ENCODE assay signal across 8 mouse cellular contexts in the genomic region with DNA sequence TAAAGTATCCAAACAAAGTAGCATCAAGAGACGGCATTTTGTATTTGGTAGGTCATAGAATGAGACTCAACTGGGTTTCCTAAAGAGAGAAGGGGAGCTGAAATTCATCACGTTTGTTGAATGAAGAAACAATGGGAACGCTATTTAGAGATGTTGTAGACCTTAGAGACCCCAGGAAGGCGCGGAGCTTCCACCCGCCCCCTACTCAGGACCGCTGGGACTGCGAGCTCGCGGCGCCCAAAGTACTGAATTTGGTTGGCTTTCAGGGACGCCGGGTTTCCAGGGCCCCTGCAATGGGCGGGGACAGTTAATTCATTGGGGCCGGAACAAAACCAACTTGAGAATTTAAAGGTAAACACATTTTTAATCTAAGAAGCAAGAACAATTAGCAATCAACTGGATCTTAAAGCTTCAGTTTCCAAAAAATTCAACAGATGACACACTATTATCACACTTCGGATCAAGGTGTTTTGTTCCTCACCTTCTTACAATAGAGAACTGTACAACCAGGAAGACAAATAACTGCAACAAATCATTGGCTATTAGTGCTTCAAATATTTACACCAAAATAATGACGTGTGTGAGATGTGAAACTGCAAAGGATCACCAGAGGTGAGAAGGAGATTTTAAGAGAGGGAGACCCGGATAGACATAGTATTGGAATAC. TPM values are rescaled to one million over a fixed set of nuclear protein-coding genes. Genes with fewer than 3 reads are reported as not detected.
DNase-seq lines count a peak whose midpoint lies in the region; ATAC-seq and TF ChIP-seq lines count a peak whose summit lies in the region.

A gene (minus strand): TSS at position 236 of the 666 bp plus-strand sequence.

- WGBS in forebrain, embryonic 10.5 days: 2% methylated on average over 18 of the region's 18 CpGs
- 2% methylated on average over 18 of the region's 18 CpGs for WGBS in heart, embryonic 14.5 days
- WGBS in liver, embryonic 15.5 days (ENCODE audit: insufficient replicate concordance): 1% methylated on average over 18 of the region's 18 CpGs
- WGBS in neural tube, embryonic 12.5 days: 2% methylated on average over 18 of the region's 18 CpGs

- no peaks in the 10 kb centered on the region for H3K9me3 ChIP-seq in E14TG2a.4 (ENCODE audit: low read length)
- no peaks in the 10 kb centered on the region for H3K9me3 ChIP-seq in forebrain, embryonic 10.5 days
- no peaks in the 10 kb centered on the region for H3K9me3 ChIP-seq in heart, embryonic 14.5 days (ENCODE audit: control insufficient read depth, low read length)
- H3K9me3 ChIP-seq in liver, embryonic 15.5 days (replicated peaks): no peaks in the 10 kb centered on the region
- H3K9me3 ChIP-seq in neural tube, embryonic 12.5 days: no peaks in the 10 kb centered on the region

- peak within 1 kb of the TSS; percentile 85 for H3K9ac ChIP-seq in heart, embryonic 14.5 days (ENCODE audit: low read length)
- peak within 1 kb of the TSS; percentile 86 for H3K9ac ChIP-seq in liver, embryonic 15.5 days
- H3K9ac ChIP-seq in neural tube, embryonic 12.5 days: peak within 1 kb of the TSS; percentile 58

- H3K36me3 ChIP-seq in E14TG2a.4 (ENCODE audit: insufficient read depth, low read length): peaks cover 7% of the 10 kb centered on the region; the same call in 1 of the 2 replicates
- no peaks in the 10 kb centered on the region; the same call in 1 of the 2 replicates for H3K36me3 ChIP-seq in forebrain, embryonic 10.5 days (replicated peaks)
- H3K36me3 ChIP-seq in heart, embryonic 14.5 days (ENCODE audit: control insufficient read depth, insufficient read depth, low read length): peaks cover 6% of the 10 kb centered on the region; the same call in 1 of the 2 replicates
- peaks cover 6% of the 10 kb centered on the region; the same call in 1 of the 2 replicates for H3K36me3 ChIP-seq in liver, embryonic 15.5 days (replicated peaks)
- no peaks in the 10 kb centered on the region for H3K36me3 ChIP-seq in neural tube, embryonic 12.5 days

- peaks cover 3% of the 10 kb centered on the region; the same call in 1 of the 2 replicates for H3K27me3 ChIP-seq in E14TG2a.4 (ENCODE audit: insufficient read depth, low read length)
- H3K27me3 ChIP-seq in forebrain, embryonic 10.5 days (ENCODE audit: poor library complexity, severe bottlenecking): no peaks in the 10 kb centered on the region
- H3K27me3 ChIP-seq in heart, embryonic 14.5 days (ENCODE audit: control insufficient read depth, insufficient read depth, low read length): no peaks in the 10 kb centered on the region
- H3K27me3 ChIP-seq in liver, embryonic 15.5 days: 0 out of 2 replicates have a peak, but pooled peaks cover 3% of the 10 kb centered on the region
- H3K27me3 ChIP-seq in neural tube, embryonic 12.5 days (replicated peaks): no peaks in the 10 kb centered on the region

- peak; percentile 56 for DNase-seq in c-Kit-negative CD71-positive TER-119-positive erythroid progenitor cells, embryonic 14.5 days (ENCODE audit: low read depth, low spot score)
- DNase-seq in forebrain, embryonic 10.5 days (ENCODE audit: extremely low spot score, low spot score): peak; percentile 70
- peak; percentile 82 for DNase-seq in kidney, postnatal 10 days
- DNase-seq in thymus, adult 18-20 months: peak; percentile 49 to 59

- H3K4me1 ChIP-seq in E14TG2a.4 (replicated peaks; ENCODE audit: low read depth, low read length): peaks cover 24% of the 10 kb centered on the region
- H3K4me1 ChIP-seq in forebrain, embryonic 10.5 days: peaks cover 20% of the 10 kb centered on the region
- H3K4me1 ChIP-seq in heart, embryonic 14.5 days (ENCODE audit: control insufficient read depth in 2 of 2, insufficient read depth in 2 of 2, low read length in 2 of 2): 0 out of 4 replicates have a peak, but pooled peaks cover 0 to 2% of the 10 kb centered on the region in 2 experiments
- H3K4me1 ChIP-seq in liver, embryonic 15.5 days (replicated peaks): peaks cover 20% of the 10 kb centered on the region
- H3K4me1 ChIP-seq in neural tube, embryonic 12.5 days: peaks cover 7% of the 10 kb centered on the region; the same call in 1 of the 2 replicates

- H3K27ac ChIP-seq in forebrain, embryonic 10.5 days: peak within 1 kb of the TSS; percentile 95
- H3K27ac ChIP-seq in heart, embryonic 14.5 days (replicated peaks in 1 of 2; ENCODE audit: control insufficient read depth in 1 of 2, insufficient read depth in 1 of 2, low read depth in 2 of 2, low read length in 2 of 2): peak within 1 kb of the TSS; percentile 74 to 88
- H3K27ac ChIP-seq in liver, embryonic 15.5 days (replicated peaks): peak within 1 kb of the TSS; percentile 91
- peak within 1 kb of the TSS; percentile 60 for H3K27ac ChIP-seq in neural tube, embryonic 12.5 days

- peak within 1 kb of the TSS; percentile 95 for H3K4me2 ChIP-seq in heart, embryonic 14.5 days (ENCODE audit: low read length)
- H3K4me2 ChIP-seq in liver, embryonic 15.5 days: peak within 1 kb of the TSS; percentile 89
- peak within 1 kb of the TSS; percentile 65 for H3K4me2 ChIP-seq in neural tube, embryonic 12.5 days (replicated peaks)

- TF ChIP-seq CTCF in E14TG2a.4 (conservative IDR thresholded peaks at IDR 0.05; ENCODE audit: low read length): no peak

- peak; percentile 55; the same call in 1 of the 2 replicates for ATAC-seq in heart, embryonic 14.5 days (ENCODE audit: insufficient number of reproducible peaks, insufficient read depth, low FRiP score, low read depth)
- ATAC-seq in liver, embryonic 15.5 days (ENCODE audit: insufficient read depth): peak; percentile 86
- ATAC-seq in neural tube, embryonic 12.5 days (ENCODE audit: low FRiP score, low read depth): peak; percentile 84

- peak within 1 kb of the TSS; percentile 92 for H3K4me3 ChIP-seq in E14TG2a.4 (replicated peaks; ENCODE audit: low read length)
- H3K4me3 ChIP-seq in forebrain, embryonic 10.5 days: peak within 1 kb of the TSS; percentile 75
- H3K4me3 ChIP-seq in heart, embryonic 14.5 days (ENCODE audit: control insufficient read depth in 1 of 2, insufficient read depth in 1 of 2, low read depth in 1 of 2, low read length in 2 of 2): peak within 1 kb of the TSS; percentile 65 to 75
- peak within 1 kb of the TSS; percentile 76 for H3K4me3 ChIP-seq in liver, embryonic 15.5 days (replicated peaks)
- peak within 1 kb of the TSS; percentile 52 for H3K4me3 ChIP-seq in neural tube, embryonic 12.5 days

RNA-seq across cellular contexts. Expression of the gene that starts here (rescaled TPM):
- polyA plus RNA-seq in forebrain, embryonic 10.5 days (2016; fragmentation: Nextera tagmentation; extraction: Ambion mirVana): 24.1 and 28.0 TPM in 2 replicates
- polyA plus RNA-seq in heart, embryonic 14.5 days (2014; fragmentation: Nextera tagmentation; extraction: Ambion mirVana): 22.8 and 24.4 TPM in 2 replicates
- 12.6 and 14.1 TPM in 2 replicates for polyA plus RNA-seq in liver, embryonic 15.5 days (2015; fragmentation: Nextera tagmentation; extraction: Ambion mirVana)
- polyA plus RNA-seq in neural tube, embryonic 12.5 days (2016; fragmentation: Nextera tagmentation; extraction: Ambion mirVana): 48.3 TPM in 2 replicates

Comparison
In these comparisons a context has a peak if more than half of its experiments do, and no peak if none do; other contexts are left out.
1. Peak in every context shown above with its lines: DNase-seq, ATAC-seq, H3K4me3 ChIP-seq and H3K27ac ChIP-seq.